Mouse (Mus musculus) heart, adult 18-20 months (tissue): Measurements from ENCODE around the gene Sspo. TPM values are rescaled to one million over a fixed set of nuclear protein-coding genes. Genes with fewer than 3 reads are reported as not detected.

Experiments used
- DNase-seq, 2 experiments: peaks; one replicate each; pipeline ENCODE4 v3.0.0; 2021 to 2022; ENCODE audit warnings: mixed read lengths in 1 of 2
- long read RNA-seq, 2 experiments: library from polyadenylated mRNA; stranded (forward); transcript quantifications; one replicate each; pipeline ENCODE4 v2.0.0; 2021
- total RNA-seq, 2 experiments: library from RNA; stranded (reverse); gene quantifications; 2 replicates each; pipeline ENCODE4 v1.2.3; 2021

The Sspo gene
- under 1 TPM; 0.22 to 0.23 TPM for total RNA-seq
- long read RNA-seq, experiment 1: 0 reads
- long read RNA-seq, experiment 2: 0 reads

DNA sequence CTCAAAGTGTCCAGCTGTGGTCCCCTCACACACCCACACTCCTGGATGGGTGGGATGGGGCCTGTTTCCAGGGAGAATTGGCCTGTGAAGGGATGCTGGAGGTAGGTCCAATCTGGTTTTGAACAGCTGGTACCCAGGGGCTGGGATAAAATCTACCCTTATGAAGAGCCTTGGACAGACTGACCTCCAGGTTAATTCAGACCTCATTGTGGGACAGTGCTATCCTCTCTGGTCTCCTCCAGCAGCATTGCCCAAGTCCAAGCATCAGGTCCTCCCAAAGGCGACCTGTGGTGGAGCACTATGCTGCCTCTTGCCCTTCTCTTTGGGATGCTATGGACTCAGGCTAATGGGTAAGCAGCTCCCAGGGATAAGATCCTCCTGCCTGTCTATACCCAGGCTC is at the start of gene Sspo:
Sspo (plus strand) TSS at position 301 of the 400 bp plus-strand sequence.
- no peak for DNase-seq

- peak in 1 of 2 experiments; percentile 21 for DNase-seq
Measured at GRCm38 (mm10) chr6:48399906-48400305, 48.1 kb upstream of the Sspo start.

GRCm38 (mm10) chr6:48404071-48404470 is 44.0 kb upstream of the Sspo start:
- DNase-seq: no peak

- no peak for DNase-seq
Measured at GRCm38 (mm10) chr6:48409726-48410343, 38.2 kb upstream of the Sspo start.

- no peak for DNase-seq
Measured at GRCm38 (mm10) chr6:48410551-48410950, 37.5 kb upstream of the Sspo start.

DNA sequence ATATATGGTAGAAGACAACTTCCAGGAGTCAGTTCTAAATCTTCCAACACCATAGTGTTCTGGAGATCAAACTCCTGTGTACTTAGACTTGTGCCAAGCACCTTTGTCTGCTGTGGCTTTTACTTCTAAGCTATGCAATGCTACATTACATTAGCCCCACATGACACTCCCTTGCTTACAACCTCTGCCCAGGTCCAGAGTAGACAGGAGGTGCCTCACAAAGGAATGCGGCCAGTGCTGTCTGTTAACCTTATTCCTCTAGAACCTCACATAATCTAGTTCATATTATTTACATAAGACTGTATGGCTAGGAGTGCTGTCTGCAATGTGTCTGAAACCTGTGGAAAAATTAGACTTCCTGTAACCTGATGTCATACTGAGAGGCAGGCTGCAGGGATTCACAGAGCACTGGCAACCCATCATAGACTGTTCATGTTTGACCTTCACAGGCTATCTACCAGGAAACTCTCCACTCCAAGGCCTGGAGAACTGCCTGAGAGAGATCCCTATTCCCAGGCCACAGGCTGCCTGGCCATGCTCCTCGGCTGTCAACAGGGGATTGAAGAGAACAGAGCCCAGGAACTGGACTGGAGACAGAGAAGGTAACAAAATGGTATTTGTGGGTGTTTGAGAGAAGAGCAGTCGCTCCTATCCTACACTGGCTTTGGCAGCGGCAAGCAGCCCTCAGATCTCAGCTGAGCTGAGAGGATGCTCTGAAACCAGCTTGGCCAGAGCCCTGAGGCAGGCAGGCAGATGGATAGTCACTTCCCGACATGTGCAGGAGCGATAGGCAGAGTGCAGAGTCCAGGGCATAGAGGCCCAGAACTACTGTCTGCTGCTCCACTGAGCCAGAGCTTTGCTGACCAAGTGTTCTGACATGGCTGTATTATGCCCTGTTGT is 36.6 kb upstream of the Sspo start:
- DNase-seq: peak; percentile 58 to 70

DNA sequence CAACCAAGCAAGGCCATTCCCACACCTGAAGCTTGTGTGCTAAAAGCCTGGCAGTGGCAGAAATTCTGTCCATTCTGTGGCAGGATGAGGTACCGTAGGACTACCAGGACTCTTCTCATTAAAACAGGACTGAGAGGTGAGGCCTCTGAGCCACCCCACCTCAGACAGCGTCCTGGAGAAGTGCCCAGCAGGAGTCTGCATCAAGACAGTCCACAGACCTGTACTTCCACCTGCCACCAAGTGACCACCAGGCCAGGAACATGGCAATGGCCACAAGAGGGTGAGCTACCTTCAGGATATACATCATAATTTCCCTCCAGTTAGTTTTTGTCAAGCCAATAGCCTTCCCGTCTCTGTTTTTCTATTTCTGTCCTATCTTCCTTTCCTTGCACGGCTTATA is 35.9 kb upstream of the Sspo start:
- no peak for DNase-seq

DNA sequence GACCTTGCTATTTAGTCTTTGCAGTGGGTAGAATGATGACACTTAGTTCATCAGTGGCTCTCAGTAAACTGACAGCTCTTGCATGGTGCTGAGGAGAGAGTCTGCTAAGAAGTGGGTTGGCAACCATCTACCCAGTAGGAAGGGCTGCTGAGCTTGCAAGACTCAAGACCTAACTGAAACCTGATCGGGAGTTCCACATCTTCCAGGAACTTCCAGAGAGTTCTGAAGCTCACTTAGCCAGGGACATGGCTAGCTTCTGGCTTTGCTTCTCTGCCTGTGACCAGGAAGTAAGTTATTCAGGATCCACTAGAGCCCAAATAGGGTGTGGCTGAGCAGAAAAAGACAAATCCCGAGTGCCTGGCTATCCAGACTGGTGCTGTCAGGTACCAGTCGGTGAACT is 35.4 kb upstream of the Sspo start:
- no peak for DNase-seq

DNA sequence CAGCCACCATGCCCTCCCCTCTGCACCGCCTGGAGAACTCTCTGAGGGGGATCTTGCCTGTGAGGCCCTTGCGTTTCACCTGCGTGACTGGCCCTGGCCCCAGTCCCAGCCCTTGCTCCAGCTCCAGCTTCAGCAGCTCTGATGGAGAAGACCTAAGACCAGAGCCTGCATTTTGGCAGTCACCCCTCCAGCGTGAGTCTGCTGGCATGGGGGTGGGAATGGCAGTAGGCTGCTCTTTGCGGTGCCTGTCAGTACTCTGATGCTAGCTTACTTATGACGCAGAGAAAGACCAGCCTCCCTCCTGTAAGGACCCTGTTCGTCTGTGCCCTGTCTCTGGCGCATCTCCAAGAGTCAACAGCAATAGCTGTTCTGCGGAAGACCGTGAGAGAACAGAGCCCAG is 34.9 kb upstream of the Sspo start:
- DNase-seq: no peak

GRCm38 (mm10) chr6:48414886-48415285 is 33.1 kb upstream of the Sspo start:
- no peak for DNase-seq

- no peak for DNase-seq
Measured at GRCm38 (mm10) chr6:48415636-48416035, 32.4 kb upstream of the Sspo start.

DNA sequence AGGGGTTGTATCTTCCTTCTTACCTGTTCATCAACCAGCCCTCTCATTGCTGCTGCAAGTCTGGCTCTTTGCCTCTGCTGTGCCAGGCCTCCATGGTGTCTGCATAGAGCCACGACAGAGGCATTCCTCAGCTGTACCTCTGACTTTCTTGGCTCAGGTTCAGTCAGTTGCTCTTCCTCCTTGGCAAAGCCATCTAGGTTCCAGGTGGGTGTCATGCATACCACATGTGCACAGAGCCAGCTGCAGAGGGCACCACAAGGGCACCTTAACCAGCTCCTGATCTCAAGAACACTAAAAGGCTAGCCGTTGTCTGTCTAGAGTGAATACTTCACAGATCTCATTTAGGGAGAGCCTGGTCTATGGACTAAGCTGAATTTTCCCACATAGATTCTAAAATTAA is 31.5 kb upstream of the Sspo start:
- DNase-seq: no peak

DNA sequence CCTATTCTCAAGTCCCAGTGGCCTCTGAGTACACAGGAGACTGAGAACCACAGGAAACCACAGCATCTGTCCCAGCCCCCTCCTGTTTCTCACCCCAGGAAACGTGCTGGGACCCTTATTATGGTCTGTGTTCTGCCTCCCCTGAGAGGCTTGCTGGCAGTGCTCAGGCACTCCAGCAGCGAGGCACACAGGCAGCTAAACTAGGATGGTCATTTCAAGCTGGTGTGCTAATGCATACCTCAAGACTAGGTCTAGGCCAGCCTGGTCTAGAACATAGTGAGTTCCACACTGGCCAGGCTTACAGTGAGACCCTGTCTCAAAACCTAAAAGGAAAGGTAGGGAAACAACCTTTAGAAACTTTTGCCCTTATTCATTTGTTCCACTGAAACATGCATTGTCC is 27.4 kb upstream of the Sspo start:
- no peak for DNase-seq

DNA sequence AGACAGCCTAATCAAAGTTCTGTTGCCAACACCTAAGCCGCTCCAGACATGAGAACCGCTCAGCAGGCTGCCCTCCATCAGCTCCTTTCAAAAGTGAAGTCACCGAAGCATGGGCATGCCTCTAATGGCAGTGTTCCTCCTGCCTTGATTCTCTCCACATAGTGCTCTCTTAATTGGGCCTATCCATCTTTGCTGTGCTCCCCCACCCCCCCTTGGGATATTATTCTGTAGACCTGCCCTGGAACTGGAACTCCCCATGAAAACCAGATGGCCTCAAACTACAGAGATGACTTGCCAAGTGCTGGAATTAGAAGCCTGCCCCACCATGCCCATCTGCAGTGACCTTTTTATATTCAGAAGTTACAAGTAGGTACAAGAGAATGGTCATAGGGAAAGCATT is 24.7 kb upstream of the Sspo start:
- no peak for DNase-seq

GRCm38 (mm10) chr6:48424074-48424473 is 24.0 kb upstream of the Sspo start:
- DNase-seq: no peak

DNA sequence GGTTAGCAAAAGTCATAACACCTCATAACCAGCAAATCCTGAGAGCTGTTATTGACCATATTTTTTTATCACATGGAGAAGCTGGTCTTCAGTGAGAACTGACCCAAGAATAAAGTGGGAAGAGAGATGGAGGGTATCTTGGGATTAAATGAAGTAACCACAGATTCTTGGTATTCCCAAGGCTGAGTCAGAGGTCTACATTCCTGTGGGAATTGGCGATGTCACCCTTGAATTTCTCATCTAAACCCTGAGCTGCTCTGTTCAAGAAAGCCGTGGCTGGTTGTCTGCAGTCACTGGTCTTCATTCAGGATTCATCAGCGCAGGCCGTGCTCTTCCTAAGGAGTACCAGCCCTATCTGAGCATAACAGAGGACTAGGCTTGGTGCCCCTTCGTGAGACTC is 21.1 kb upstream of the Sspo start:
- no peak for DNase-seq

DNA sequence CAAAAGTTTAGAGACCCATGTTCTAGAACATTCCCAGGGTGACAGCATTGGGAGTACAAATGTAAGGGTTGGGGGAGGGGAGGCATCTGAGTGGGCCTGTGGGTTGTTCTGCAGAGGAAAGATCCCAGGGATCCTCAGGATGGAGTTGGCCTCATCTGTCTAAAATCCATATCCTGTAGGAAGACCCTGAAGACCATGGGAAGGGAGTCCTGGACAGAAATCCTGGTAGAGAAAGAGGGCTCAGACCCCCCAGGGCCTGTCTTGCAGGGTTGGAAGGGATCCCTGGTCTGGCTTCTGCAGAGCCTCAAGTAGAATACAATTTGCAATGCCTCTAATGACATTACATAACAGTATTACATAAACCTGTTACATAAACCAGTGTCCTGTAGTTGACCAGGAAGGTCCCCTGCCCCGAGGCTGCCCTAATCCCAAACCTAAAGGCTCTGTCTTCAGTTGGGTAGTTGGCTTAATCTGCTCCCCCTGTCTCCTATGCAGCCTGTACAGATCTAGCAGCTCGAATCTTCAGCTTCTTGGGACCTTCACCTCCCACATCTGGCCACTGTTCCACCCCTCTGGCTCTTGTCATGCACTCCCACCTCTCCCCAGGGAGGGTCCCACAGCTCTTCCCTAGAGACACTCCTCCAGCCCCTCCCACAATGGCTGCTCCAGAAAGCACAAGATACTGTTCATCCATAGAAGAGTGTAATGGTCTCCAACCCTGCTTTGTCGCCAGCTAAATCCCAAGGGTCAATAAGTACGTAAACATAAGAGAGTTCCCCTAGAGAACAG is 19.1 kb upstream of the Sspo start:
- DNase-seq: no peak

DNA sequence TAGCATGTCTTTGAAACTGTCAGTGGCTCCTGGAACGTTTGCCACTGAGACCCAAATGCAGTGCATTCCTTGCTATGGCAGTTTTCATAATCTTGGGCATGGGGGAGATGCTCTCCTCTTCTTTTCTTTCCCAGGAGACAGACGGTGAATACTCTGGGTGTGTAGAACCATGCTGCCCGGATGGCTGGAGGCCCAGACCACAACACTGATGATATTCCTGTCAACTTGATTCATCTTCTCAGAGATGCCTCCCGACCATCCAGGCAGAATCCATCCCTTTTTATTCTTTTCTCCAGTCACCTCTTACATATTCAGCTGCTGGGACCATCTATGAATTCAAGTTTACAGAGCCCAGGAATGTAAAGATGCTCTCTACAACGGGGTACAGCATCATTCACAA is 17.3 kb upstream of the Sspo start:
- no peak for DNase-seq

GRCm38 (mm10) chr6:48432893-48433816 is 14.9 kb upstream of the Sspo start:
- no peak for DNase-seq

- no peak for DNase-seq
Measured at GRCm38 (mm10) chr6:48434651-48435050, 13.4 kb upstream of the Sspo start.

- no peak for DNase-seq
Measured at GRCm38 (mm10) chr6:48435111-48435510, 12.9 kb upstream of the Sspo start.
